Mouse (Mus musculus) left cerebral cortex, adult 2 months (tissue): ENCODE measurements at regions not wholly inside any gene's neighbourhood (a gene's known extent, or its start where the extent isn't known, plus 50 kb on each side); places are given as distances from the start of the nearest gene placed in this dataset.

ENCODE experiments used
- DNase-seq, 2 experiments: peaks; one replicate each; pipeline ENCODE4 v3.0.0; 2021 to 2022; ENCODE audit warnings: low spot score in 2 of 2, mixed read lengths in 1 of 2; ENCODE audit errors: extremely low spot score in 1 of 2
- H3K27ac ChIP-seq: fragments of 200-600 bp; 2 replicates; pipeline ENCODE4 v1.8.1; 2022
- H3K4me3 ChIP-seq: fragments of 200-600 bp; 2 replicates; pipeline ENCODE4 v1.8.1; 2022
- CTCF ChIP-seq: fragments of 200-600 bp; IDR thresholded peaks from 2 replicates; pipeline ENCODE4 v1.8.1; 2022; ENCODE audit warnings: antibody characterized with exemption, mild to moderate bottlenecking, moderate library complexity
- intact Hi-C: fragments of 180-260 bp; cut with DNase I; formaldehyde crosslinking; loops from one replicate; pipeline ENCODE4 v1.15.1; 2025

GRCm38 (mm10) chr1:75656592-75656991 is 110.5 kb downstream of the Slc4a3 start:
- intact Hi-C loops, result loop anchor here (5.0 to 10.0 kb wide), 4 partner anchors 96 to 1928 kb away; no protein-coding TSS in a partner anchor
- Histone ChIP-seq H3K4me3 (no peak overlapping the region), H3K27ac (no peak overlapping the region)
- no peak for DNase-seq
- no peak for TF ChIP-seq CTCF

- TF ChIP-seq CTCF, result no peak
These were observed 114.5 kb downstream of the Slc4a3 start for GRCm38 (mm10) chr1:75660336-75661100.

DNA sequence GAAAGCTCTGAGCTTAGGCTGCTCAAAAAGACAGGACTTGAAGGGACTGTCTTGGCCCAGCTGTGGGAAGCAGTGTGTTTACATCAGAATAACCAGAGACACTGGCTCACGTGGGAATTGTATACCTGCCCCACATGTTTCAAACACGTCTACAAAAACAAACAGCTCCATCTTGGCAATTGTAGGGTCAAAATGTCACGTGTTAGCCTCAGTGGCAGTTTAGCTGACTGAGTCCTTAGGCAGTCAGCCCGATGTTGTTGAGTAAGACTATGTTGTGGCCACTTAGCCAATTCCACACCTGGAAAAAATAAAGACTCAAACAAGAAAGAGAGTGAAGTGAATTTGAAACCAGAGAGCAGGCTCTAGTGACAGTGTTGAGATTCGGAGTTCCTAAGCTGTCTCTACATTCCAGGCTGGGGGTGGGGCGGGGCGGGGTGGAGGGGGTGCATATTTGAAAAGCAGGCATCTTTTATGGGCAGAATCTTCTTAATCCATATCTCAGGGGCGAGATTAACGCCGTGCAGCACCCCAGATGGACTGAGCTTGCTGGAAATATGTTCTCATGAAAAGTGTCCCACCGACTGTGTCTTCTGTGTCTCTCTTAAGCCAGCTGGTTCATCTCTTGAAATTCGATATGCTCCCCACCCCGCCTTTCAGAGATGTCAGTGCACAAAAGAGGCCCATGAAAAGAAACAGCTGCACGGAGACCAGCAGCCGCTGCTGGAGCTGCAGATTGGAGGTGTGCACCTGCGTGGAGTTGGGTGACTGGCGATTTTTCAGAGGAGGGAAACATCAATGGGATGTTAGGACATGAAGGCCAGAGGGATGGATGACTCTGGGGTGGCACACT is 116.3 kb downstream of the Slc4a3 start:
- H3K27ac ChIP-seq, result no peak overlapping the region
- intact Hi-C loops, result no loop called here
- no peak for TF ChIP-seq CTCF
- no peak for DNase-seq
- H3K4me3 ChIP-seq, result no peak overlapping the region

More at GRCm38 (mm10) chr1:75660336-75661100, 114.5 kb downstream of the Slc4a3 start:
- Histone ChIP-seq H3K27ac (no peak overlapping the region), H3K4me3 (no peak overlapping the region)
- DNase-seq, result no peak
- intact Hi-C loops, result no loop called here

- no peak for DNase-seq
- Histone ChIP-seq H3K4me3 (no peak overlapping the region), H3K27ac (no peak overlapping the region)
- TF ChIP-seq CTCF, result no peak
- intact Hi-C loops, result no loop called here
These were observed 121.7 kb downstream of the Slc4a3 start for GRCm38 (mm10) chr1:75667736-75668269.

DNA sequence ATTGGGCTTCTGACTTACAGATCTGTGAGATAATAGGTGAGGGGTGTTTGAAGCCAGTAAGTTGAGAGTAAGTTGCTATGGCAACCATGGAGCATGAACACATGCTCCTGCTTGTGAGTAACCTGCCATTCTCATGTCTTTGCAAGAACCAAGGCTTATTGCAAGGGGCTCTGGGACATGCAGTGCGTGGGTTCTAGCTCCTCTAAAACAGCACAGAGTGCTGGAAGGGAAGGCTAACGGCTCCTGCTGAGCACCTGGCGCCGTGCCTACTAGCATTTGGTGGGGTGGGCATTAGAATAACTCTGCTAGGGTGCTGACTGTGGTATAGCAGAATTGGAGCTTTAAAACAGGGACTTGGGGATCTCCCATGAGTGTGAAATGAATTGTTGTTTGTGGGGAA is 130.2 kb downstream of the Slc4a3 start:
- Histone ChIP-seq H3K4me3 (no peak overlapping the region), H3K27ac (no peak overlapping the region)
- DNase-seq, result no peak
- TF ChIP-seq CTCF, result no peak
- intact Hi-C loops, result no loop called here

DNA sequence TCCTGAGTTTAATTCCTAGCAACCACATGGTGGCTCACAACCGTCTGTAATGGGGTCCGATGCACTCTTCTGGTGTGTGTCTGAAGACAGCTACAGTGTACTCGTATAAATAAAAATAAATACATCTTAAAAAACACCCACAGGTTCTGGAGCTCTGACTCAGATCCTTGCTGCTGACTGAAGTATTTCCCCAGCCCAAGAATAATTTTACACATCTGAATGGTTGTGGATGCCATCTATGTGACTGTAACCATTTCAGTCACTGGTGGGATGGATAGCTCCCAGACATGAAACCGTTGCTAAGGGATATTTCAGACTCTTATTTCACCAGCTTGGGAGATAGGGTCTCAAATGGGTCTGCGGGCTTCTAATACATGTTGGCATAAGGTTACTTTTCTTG is 131.6 kb downstream of the Slc4a3 start:
- H3K4me3 ChIP-seq, result no peak overlapping the region
- TF ChIP-seq CTCF, result no peak; the same call in 1 of the 2 replicates
- no peak for DNase-seq
- intact Hi-C loops, result no loop called here
- H3K27ac ChIP-seq, result no peak overlapping the region

- no peak overlapping the region for H3K4me3 ChIP-seq
- H3K27ac ChIP-seq, result no peak overlapping the region
- no peak for TF ChIP-seq CTCF
- DNase-seq, result no peak
- intact Hi-C loops, result no loop called here
These were observed 132.2 kb downstream of the Slc4a3 start for GRCm38 (mm10) chr1:75678279-75678678.

GRCm38 (mm10) chr1:75680366-75680765 is 134.3 kb downstream of the Slc4a3 start:
- no peak for TF ChIP-seq CTCF
- no peak overlapping the region for H3K4me3 ChIP-seq
- DNase-seq, result no peak
- intact Hi-C loops, result no loop called here
- H3K27ac ChIP-seq, result no peak overlapping the region

DNA sequence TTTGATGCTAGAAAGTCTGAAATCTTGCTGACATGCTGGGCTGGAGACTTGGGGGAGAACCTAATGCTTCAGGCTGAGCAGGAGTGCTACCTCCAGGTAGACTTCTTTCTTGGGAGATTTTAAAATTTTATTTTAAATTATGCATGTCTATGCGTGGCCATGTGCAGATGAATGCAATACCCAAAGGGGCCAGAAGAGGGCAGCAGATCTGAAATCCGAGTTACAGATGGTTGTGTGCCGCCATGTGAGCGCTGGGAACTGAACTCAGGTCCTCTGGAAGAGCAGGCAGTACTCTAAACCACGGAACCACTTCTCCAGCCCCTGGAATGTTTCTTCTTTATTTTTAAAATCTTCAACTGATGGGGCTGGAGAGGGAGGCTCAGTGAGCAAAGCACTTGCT is 135.8 kb downstream of the Slc4a3 start:
- Histone ChIP-seq H3K4me3 (no peak overlapping the region), H3K27ac (no peak overlapping the region)
- DNase-seq, result no peak
- intact Hi-C loops, result no loop called here
- peak; percentile 16 for TF ChIP-seq CTCF

GRCm38 (mm10) chr1:75692781-75693180 is 146.7 kb downstream of the Slc4a3 start:
- H3K4me3 ChIP-seq, result no peak overlapping the region
- intact Hi-C loops, result no loop called here
- no peak overlapping the region for H3K27ac ChIP-seq
- no peak for DNase-seq
- TF ChIP-seq CTCF, result no peak

GRCm38 (mm10) chr1:75693231-75693914 is 147.3 kb downstream of the Slc4a3 start:
- peak; percentile 3; the same call in 1 of the 2 replicates for TF ChIP-seq CTCF
- DNase-seq, result no peak
- intact Hi-C loops, result no loop called here
- Histone ChIP-seq H3K27ac (no peak overlapping the region), H3K4me3 (no peak overlapping the region)
